Mouse (Mus musculus): ENCODE measurements around the gene Dao. TPM values are rescaled to one million over a fixed set of nuclear protein-coding genes. Genes with fewer than 3 reads are reported as not detected.

The Dao gene
- total and polyA plus RNA-seq, 3 experiments: 1.4 to 3.6 (median 1.9) TPM

- no peak overlapping the region for H3K27ac ChIP-seq (ENCODE audit: insufficient read depth, low read depth)
- in situ Hi-C loops (cut with MboI; ENCODE audit: low pct_ligation_motif_present, low pct_unique_long_range_greater_than_20kb, low sequenced_read_pairs): no loop called here
Measured at GRCm38 (mm10) chr5:114040508-114040907, 37.0 kb downstream of the Dao start.

GRCm38 (mm10) chr5:114040911-114041310, 37.4 kb downstream of the Dao start:
- dilution Hi-C loops (cut with MboI; ENCODE audit: extremely low pct_ligation_motif_present, extremely low pct_unique_long_range_greater_than_20kb, low sequenced_read_pairs): no loop called here
- H3K27ac ChIP-seq (ENCODE audit: insufficient read depth, low read depth): no peak overlapping the region
- in situ Hi-C loops (cut with MboI; ENCODE audit: low pct_ligation_motif_present, low pct_unique_long_range_greater_than_20kb, low sequenced_read_pairs): no loop called here

More at GRCm38 (mm10) chr5:114040508-114040907, 37.0 kb downstream of the Dao start:
- Histone ChIP-seq H3K4me3 (replicated peaks in 1 of 3; ENCODE audit: low read depth in 2 of 3, low read length in 2 of 3, poor library complexity in 1 of 3) (no peak overlapping the region), H3K36me3 (replicated peaks in 1 of 2; ENCODE audit: control insufficient read depth in 1 of 2, insufficient read depth in 1 of 2, low read length in 1 of 2) (no peaks in the 10 kb centered on the region), H3K79me2 (replicated peaks; ENCODE audit: control insufficient read depth, extremely low read depth, insufficient read depth, poor library complexity, severe bottlenecking) (no peaks in the 10 kb centered on the region), H3K4me2 (ENCODE audit: insufficient read depth, low read depth, poor library complexity, severe bottlenecking) (peak overlapping the region; percentile 48; the same call in 1 of the 2 replicates), H3K27me3 (replicated peaks) (peaks cover 3% of the 10 kb centered on the region), H3K9ac (ENCODE audit: insufficient read depth, low read depth) (no peak overlapping the region), H3K4me1 (ENCODE audit: control insufficient read depth in 1 of 2, insufficient read depth in 2 of 2) (peaks cover 4 to 14% of the 10 kb centered on the region in 2 experiments), H3K9me3 (replicated peaks; ENCODE audit: low read length) (no peaks in the 10 kb centered on the region)
- TF ChIP-seq CHD2 (IDR thresholded peaks at IDR 0.05; ENCODE audit: low read length): no peak
- no peak for TF ChIP-seq ELF1 (IDR thresholded peaks at IDR 0.05; ENCODE audit: low read depth, low read length)
- TF ChIP-seq ZNF384 (IDR thresholded peaks at IDR 0.05; ENCODE audit: low read depth, low read length): no peak
- no peak for TF ChIP-seq CTCF (conservative IDR thresholded peaks at IDR 0.05 in 1 of 2, IDR thresholded peaks at IDR 0.05 in 1 of 2; ENCODE audit: low read depth in 2 of 2, low read length in 2 of 2)
- no peak for TF ChIP-seq USF2 (conservative IDR thresholded peaks at IDR 0.05; ENCODE audit: low read depth, low read length)
- TF ChIP-seq EP300 (IDR thresholded peaks at IDR 0.05; ENCODE audit: low read length): no peak
- no peak for TF ChIP-seq MEF2A (IDR thresholded peaks at IDR 0.05; ENCODE audit: borderline replicate concordance, low read depth, low read length)
- TF ChIP-seq E2F4 (IDR thresholded peaks at IDR 0.05; ENCODE audit: insufficient replicate concordance, low read depth, low read length): no peak
- TF ChIP-seq ZC3H11A (IDR thresholded peaks at IDR 0.05; ENCODE audit: low read depth, low read length): no peak
- DNase-seq (ENCODE audit: extremely low read depth): no peak
- dilution Hi-C loops (cut with MboI; ENCODE audit: extremely low pct_ligation_motif_present, extremely low pct_unique_long_range_greater_than_20kb, low sequenced_read_pairs): no loop called here

GRCm38 (mm10) chr5:114041327-114041930, 37.9 kb downstream of the Dao start:
- H3K79me2 ChIP-seq (replicated peaks; ENCODE audit: control insufficient read depth, extremely low read depth, insufficient read depth, poor library complexity, severe bottlenecking): no peaks in the 10 kb centered on the region
- H3K4me1 ChIP-seq (ENCODE audit: control insufficient read depth in 1 of 2, insufficient read depth in 2 of 2): peaks cover 4 to 14% of the 10 kb centered on the region in 2 experiments
- DNase-seq (ENCODE audit: extremely low read depth): peak; percentile 74
- no peaks in the 10 kb centered on the region for H3K9me3 ChIP-seq (replicated peaks; ENCODE audit: low read length)
- H3K27ac ChIP-seq (ENCODE audit: insufficient read depth, low read depth): no peak overlapping the region
- H3K4me3 ChIP-seq (replicated peaks in 1 of 3; ENCODE audit: low read depth in 2 of 3, low read length in 2 of 3, poor library complexity in 1 of 3): no peak overlapping the region
- in situ Hi-C loops (cut with MboI; ENCODE audit: low pct_ligation_motif_present, low pct_unique_long_range_greater_than_20kb, low sequenced_read_pairs) (no loop called here), dilution Hi-C loops (cut with MboI; ENCODE audit: extremely low pct_ligation_motif_present, extremely low pct_unique_long_range_greater_than_20kb, low sequenced_read_pairs) (no loop called here)
- peak overlapping the region; percentile 5; the same call in 1 of the 2 replicates for H3K9ac ChIP-seq (ENCODE audit: insufficient read depth, low read depth)
- peaks cover 3% of the 10 kb centered on the region for H3K27me3 ChIP-seq (replicated peaks)
- no peak for TF ChIP-seq RCOR1 (conservative IDR thresholded peaks at IDR 0.05; ENCODE audit: low read depth, low read length)
- TF ChIP-seq BHLHE40 (IDR thresholded peaks at IDR 0.05; ENCODE audit: low read depth, low read length): peak; percentile 48
- no peak for TF ChIP-seq MAZ (IDR thresholded peaks at IDR 0.05; ENCODE audit: low read depth, low read length)
- 0 out of 2 replicates have a peak, but pooled peaks have one; percentile 20 for TF ChIP-seq SIN3A (IDR thresholded peaks at IDR 0.05; ENCODE audit: low read length)
- peak overlapping the region; percentile 48 for H3K4me2 ChIP-seq (ENCODE audit: insufficient read depth, low read depth, poor library complexity, severe bottlenecking)
- no peaks in the 10 kb centered on the region for H3K36me3 ChIP-seq (replicated peaks in 1 of 2; ENCODE audit: control insufficient read depth in 1 of 2, insufficient read depth in 1 of 2, low read length in 1 of 2)

More at GRCm38 (mm10) chr5:114040911-114041310, 37.4 kb downstream of the Dao start:
- peaks cover 4 to 14% of the 10 kb centered on the region in 2 experiments for H3K4me1 ChIP-seq (ENCODE audit: control insufficient read depth in 1 of 2, insufficient read depth in 2 of 2)
- no peaks in the 10 kb centered on the region for H3K9me3 ChIP-seq (replicated peaks; ENCODE audit: low read length)
- TF ChIP-seq NELFE (IDR thresholded peaks at IDR 0.05; ENCODE audit: low read depth, low read length): no peak
- TF ChIP-seq KAT2A (IDR thresholded peaks at IDR 0.05; ENCODE audit: insufficient replicate concordance, low read length): no peak
- no peak for TF ChIP-seq TCF12 (IDR thresholded peaks at IDR 0.05; ENCODE audit: low read depth, low read length)
- TF ChIP-seq IRF4 (IDR thresholded peaks at IDR 0.05; ENCODE audit: low read depth, low read length): 0 out of 2 replicates have a peak, but pooled peaks have one; percentile 16
- TF ChIP-seq MXI1 (IDR thresholded peaks at IDR 0.05; ENCODE audit: low read depth, low read length): 0 out of 2 replicates have a peak, but pooled peaks have one; percentile 41
- H3K4me3 ChIP-seq (replicated peaks in 1 of 3; ENCODE audit: low read depth in 2 of 3, low read length in 2 of 3, poor library complexity in 1 of 3): no peak overlapping the region
- peaks cover 3% of the 10 kb centered on the region for H3K27me3 ChIP-seq (replicated peaks)
- peak overlapping the region; percentile 48 for H3K4me2 ChIP-seq (ENCODE audit: insufficient read depth, low read depth, poor library complexity, severe bottlenecking)
- no peaks in the 10 kb centered on the region for H3K36me3 ChIP-seq (replicated peaks in 1 of 2; ENCODE audit: control insufficient read depth in 1 of 2, insufficient read depth in 1 of 2, low read length in 1 of 2)
- DNase-seq (ENCODE audit: extremely low read depth): peak; percentile 55
- H3K79me2 ChIP-seq (replicated peaks; ENCODE audit: control insufficient read depth, extremely low read depth, insufficient read depth, poor library complexity, severe bottlenecking): no peaks in the 10 kb centered on the region
- H3K9ac ChIP-seq (ENCODE audit: insufficient read depth, low read depth): 0 out of 2 replicates have a peak overlapping the region, but pooled peaks have one; percentile 5

All from CH12.LX (cell line).